Mouse (Mus musculus): ENCODE data around the gene Vmn1r9.
"Not testable (repeated sequence)": the region's sequence is repeated elsewhere in the genome, so short reads cannot be mapped to it uniquely, and the experiment has no call there.

Vmn1r9 gene

GRCm38 (mm10) chr6:57066487-57066886, at the start of gene Vmn1r9:
TSS of gene Vmn1r9 (plus strand) at chr6:57066787.
- no peak for DNase-seq (ENCODE audit: low spot score in 2 of 2)

- DNase-seq (ENCODE audit: low spot score in 2 of 2), result not testable (repeated sequence)
Observed at GRCm38 (mm10) chr6:57025224-57025623, 41.4 kb upstream of the Vmn1r9 start, which contains the start of gene Vmn1r7. TSS of gene Vmn1r7 (minus strand) at chr6:57025324.

- no peak for DNase-seq (ENCODE audit: low spot score in 2 of 2)
Observed at GRCm38 (mm10) chr6:57031984-57032383, 34.6 kb upstream of the Vmn1r9 start, which contains the start of gene Vmn1r8. TSS of gene Vmn1r8 (plus strand) at chr6:57032284.

- DNase-seq (ENCODE audit: low spot score in 2 of 2), result no peak
Observed at GRCm38 (mm10) chr6:57034674-57035073, 31.9 kb upstream of the Vmn1r9 start.

GRCm38 (mm10) chr6:57063730-57064129, 2.9 kb upstream of the Vmn1r9 start:
- DNase-seq (ENCODE audit: low spot score in 2 of 2), result no peak

GRCm38 (mm10) chr6:57106358-57106757, 39.8 kb downstream of the Vmn1r9 start:
- DNase-seq (ENCODE audit: low spot score in 2 of 2), result no peak

GRCm38 (mm10) chr6:57109154-57109553, 42.6 kb downstream of the Vmn1r9 start, which contains the start of gene Vmn1r10:
TSS of gene Vmn1r10 (plus strand) at chr6:57109454.
- DNase-seq (ENCODE audit: low spot score in 2 of 2), result no peak
